Mouse (Mus musculus): Measurements from ENCODE around the gene Acadm. TPM values are rescaled to one million over a fixed set of nuclear protein-coding genes. Genes with fewer than 3 reads are reported as not detected.
A peak's percentile ranks its signal among the peaks of the same experiment; 100 is the strongest.

The Acadm gene
- polyA plus RNA-seq, 1 experiment from 2014 or later = 37.1 TPM

- 71% methylated on average over 6 of the region's 6 CpGs for WGBS
These were observed 17.4 kb upstream of the Acadm start for GRCm38 (mm10) chr3:153961632-153962389.

GRCm38 (mm10) chr3:153960884-153961283, 16.5 kb upstream of the Acadm start:
- Histone ChIP-seq H3K27ac (no peak overlapping the region), H3K9me3 (replicated peaks) (no peaks in the 10 kb centered on the region), H3K4me3 (no peak overlapping the region), H3K9ac (no peak overlapping the region), H3K36me3 (ENCODE audit: poor library complexity, severe bottlenecking) (no peaks in the 10 kb centered on the region), H3K27me3 (no peaks in the 10 kb centered on the region), H3K4me2 (no peak overlapping the region), H3K4me1 (0 out of 2 replicates have a peak, but pooled peaks cover 2% of the 10 kb centered on the region)
- ATAC-seq = no peak; the same call in 1 of the 2 replicates
- 43% methylated on average over 2 of the region's 2 CpGs for WGBS

More at GRCm38 (mm10) chr3:153961632-153962389, 17.4 kb upstream of the Acadm start:
- H3K4me2 ChIP-seq = no peak overlapping the region
- H3K4me1 ChIP-seq = 0 out of 2 replicates have a peak, but pooled peaks cover 2% of the 10 kb centered on the region
- no peaks in the 10 kb centered on the region for H3K27me3 ChIP-seq
- H3K9me3 ChIP-seq (replicated peaks) = no peaks in the 10 kb centered on the region
- no peak for ATAC-seq
- H3K9ac ChIP-seq = no peak overlapping the region
- no peaks in the 10 kb centered on the region for H3K36me3 ChIP-seq (ENCODE audit: poor library complexity, severe bottlenecking)
- no peak overlapping the region for H3K4me3 ChIP-seq
- H3K27ac ChIP-seq = no peak overlapping the region

- H3K27me3 ChIP-seq = no peaks in the 10 kb centered on the region; the same call in 1 of the 2 replicates
- H3K27ac ChIP-seq = no peak overlapping the region
- no peaks in the 10 kb centered on the region for H3K36me3 ChIP-seq (ENCODE audit: poor library complexity, severe bottlenecking)
- 0 out of 2 replicates have a peak, but pooled peaks cover 2% of the 10 kb centered on the region for H3K4me1 ChIP-seq
- no peaks in the 10 kb centered on the region for H3K9me3 ChIP-seq (replicated peaks)
- 86% methylated on average over 9 of the region's 9 CpGs for WGBS
- peak; percentile 36 for ATAC-seq
- no peak overlapping the region for H3K9ac ChIP-seq
- H3K4me2 ChIP-seq = no peak overlapping the region
- no peak overlapping the region for H3K4me3 ChIP-seq
These were observed 15.3 kb upstream of the Acadm start for GRCm38 (mm10) chr3:153959731-153960207.

GRCm38 (mm10) chr3:153959035-153959730, 14.8 kb upstream of the Acadm start:
- WGBS = 100% methylated on average over 1 of the region's 1 CpGs
- no peaks in the 10 kb centered on the region; the same call in 1 of the 2 replicates for H3K27me3 ChIP-seq
- peak; percentile 56 for ATAC-seq

GRCm38 (mm10) chr3:153957916-153958315, 13.5 kb upstream of the Acadm start:
- Histone ChIP-seq H3K4me2 (no peak overlapping the region), H3K4me3 (no peak overlapping the region), H3K4me1 (0 out of 2 replicates have a peak, but pooled peaks cover 2% of the 10 kb centered on the region), H3K27me3 (no peaks in the 10 kb centered on the region; the same call in 1 of the 2 replicates), H3K9me3 (replicated peaks) (no peaks in the 10 kb centered on the region), H3K27ac (no peak overlapping the region), H3K36me3 (ENCODE audit: poor library complexity, severe bottlenecking) (no peaks in the 10 kb centered on the region), H3K9ac (no peak overlapping the region)
- ATAC-seq = no peak
- 91% methylated on average over 5 of the region's 5 CpGs for whole genome bisulfite sequencing

More at GRCm38 (mm10) chr3:153959035-153959730, 14.8 kb upstream of the Acadm start:
- no peaks in the 10 kb centered on the region for H3K36me3 ChIP-seq (ENCODE audit: poor library complexity, severe bottlenecking)
- no peaks in the 10 kb centered on the region for H3K9me3 ChIP-seq (replicated peaks)
- H3K9ac ChIP-seq = no peak overlapping the region
- H3K4me1 ChIP-seq = 0 out of 2 replicates have a peak, but pooled peaks cover 2% of the 10 kb centered on the region
- H3K27ac ChIP-seq = no peak overlapping the region
- no peak overlapping the region for H3K4me2 ChIP-seq
- no peak overlapping the region for H3K4me3 ChIP-seq

GRCm38 (mm10) chr3:153948176-153948575, 3.7 kb upstream of the Acadm start:
- H3K4me1 ChIP-seq = peaks cover 16% of the 10 kb centered on the region
- H3K27me3 ChIP-seq = no peaks in the 10 kb centered on the region
- H3K9me3 ChIP-seq (replicated peaks) = no peaks in the 10 kb centered on the region
- no peak overlapping the region for H3K27ac ChIP-seq
- no peak overlapping the region for H3K9ac ChIP-seq
- ATAC-seq = no peak
- no peak overlapping the region for H3K4me2 ChIP-seq
- 72% methylated on average over 2 of the region's 2 CpGs for WGBS
- no peak overlapping the region for H3K4me3 ChIP-seq
- no peaks in the 10 kb centered on the region for H3K36me3 ChIP-seq (ENCODE audit: poor library complexity, severe bottlenecking)

- no peak overlapping the region for H3K27ac ChIP-seq
- no peaks in the 10 kb centered on the region for H3K9me3 ChIP-seq (replicated peaks)
- no peaks in the 10 kb centered on the region for H3K36me3 ChIP-seq (ENCODE audit: poor library complexity, severe bottlenecking)
- H3K4me2 ChIP-seq = no peak overlapping the region
- WGBS = 77% methylated on average over 4 of the region's 4 CpGs
- ATAC-seq = no peak
- peaks cover 24% of the 10 kb centered on the region for H3K4me1 ChIP-seq
- H3K27me3 ChIP-seq = no peaks in the 10 kb centered on the region
- no peak overlapping the region for H3K9ac ChIP-seq
- no peak overlapping the region for H3K4me3 ChIP-seq
These were observed 2.8 kb upstream of the Acadm start for GRCm38 (mm10) chr3:153947271-153947670.

- WGBS = 0% methylated on average over 15 of the region's 19 CpGs
- ATAC-seq = peak; percentile 57
- no peaks in the 10 kb centered on the region for H3K27me3 ChIP-seq
These were observed 514 bp downstream of the Acadm start for GRCm38 (mm10) chr3:153943901-153944334.

GRCm38 (mm10) chr3:153943003-153943640, 1.3 kb downstream of the Acadm start:
- Histone ChIP-seq H3K27ac (no peak overlapping the region), H3K4me1 (peaks cover 24% of the 10 kb centered on the region), H3K9ac (no peak overlapping the region), H3K9me3 (replicated peaks) (no peaks in the 10 kb centered on the region), H3K36me3 (ENCODE audit: poor library complexity, severe bottlenecking) (no peaks in the 10 kb centered on the region), H3K4me3 (peak overlapping the region; percentile 73), H3K4me2 (peak overlapping the region; percentile 75), H3K27me3 (no peaks in the 10 kb centered on the region)
- 26% methylated on average over 12 of the region's 12 CpGs for WGBS
- ATAC-seq = no peak

More at GRCm38 (mm10) chr3:153943901-153944334, 514 bp downstream of the Acadm start:
- H3K27ac ChIP-seq = peak overlapping the region; percentile 28
- peak overlapping the region; percentile 75 for H3K9ac ChIP-seq
- H3K36me3 ChIP-seq (ENCODE audit: poor library complexity, severe bottlenecking) = no peaks in the 10 kb centered on the region
- peak overlapping the region; percentile 75 for H3K4me2 ChIP-seq
- H3K4me1 ChIP-seq = peaks cover 24% of the 10 kb centered on the region
- no peaks in the 10 kb centered on the region for H3K9me3 ChIP-seq (replicated peaks)
- H3K4me3 ChIP-seq = peak overlapping the region; percentile 73

- H3K4me2 ChIP-seq = no peak overlapping the region
- H3K27ac ChIP-seq = no peak overlapping the region
- no peak for ATAC-seq
- H3K9ac ChIP-seq = no peak overlapping the region
- no peak overlapping the region for H3K4me3 ChIP-seq
- H3K36me3 ChIP-seq (ENCODE audit: poor library complexity, severe bottlenecking) = peaks cover 7% of the 10 kb centered on the region; the same call in 1 of the 2 replicates
- H3K27me3 ChIP-seq = no peaks in the 10 kb centered on the region
- no peaks in the 10 kb centered on the region for H3K9me3 ChIP-seq (replicated peaks)
- peaks cover 24% of the 10 kb centered on the region for H3K4me1 ChIP-seq
- WGBS = 95% methylated on average over 13 of the region's 13 CpGs
These were observed 2.8 kb downstream of the Acadm start for GRCm38 (mm10) chr3:153941613-153942012.

- Histone ChIP-seq H3K4me2 (no peak overlapping the region), H3K9ac (no peak overlapping the region), H3K27me3 (no peaks in the 10 kb centered on the region), H3K4me1 (peaks cover 24% of the 10 kb centered on the region), H3K36me3 (ENCODE audit: poor library complexity, severe bottlenecking) (peaks cover 14% of the 10 kb centered on the region), H3K4me3 (no peak overlapping the region), H3K9me3 (replicated peaks) (no peaks in the 10 kb centered on the region), H3K27ac (no peak overlapping the region)
- no peak for ATAC-seq
- WGBS = 93% methylated on average over 9 of the region's 9 CpGs
These were observed 3.9 kb downstream of the Acadm start for GRCm38 (mm10) chr3:153940486-153940885.

Data from forebrain, embryonic 13.5 days (tissue).